Mouse (Mus musculus): ENCODE results near the gene Atp10a.

The Atp10a gene

GRCm38 (mm10) chr7:58686573-58686972, 30.6 kb downstream of the Atp10a start:
- in situ Hi-C loops (cut with MboI; ENCODE audit: low pct_unique_long_range_greater_than_20kb in 1 of 2, low sequenced_read_pairs in 2 of 2, unreplicated experiment in 1 of 2), result no loop called here

- in situ Hi-C loops (cut with MboI; ENCODE audit: low pct_unique_long_range_greater_than_20kb in 1 of 2, low sequenced_read_pairs in 2 of 2, unreplicated experiment in 1 of 2), result no loop called here
Observed at GRCm38 (mm10) chr7:58686997-58687396, 31.0 kb downstream of the Atp10a start.

DNA sequence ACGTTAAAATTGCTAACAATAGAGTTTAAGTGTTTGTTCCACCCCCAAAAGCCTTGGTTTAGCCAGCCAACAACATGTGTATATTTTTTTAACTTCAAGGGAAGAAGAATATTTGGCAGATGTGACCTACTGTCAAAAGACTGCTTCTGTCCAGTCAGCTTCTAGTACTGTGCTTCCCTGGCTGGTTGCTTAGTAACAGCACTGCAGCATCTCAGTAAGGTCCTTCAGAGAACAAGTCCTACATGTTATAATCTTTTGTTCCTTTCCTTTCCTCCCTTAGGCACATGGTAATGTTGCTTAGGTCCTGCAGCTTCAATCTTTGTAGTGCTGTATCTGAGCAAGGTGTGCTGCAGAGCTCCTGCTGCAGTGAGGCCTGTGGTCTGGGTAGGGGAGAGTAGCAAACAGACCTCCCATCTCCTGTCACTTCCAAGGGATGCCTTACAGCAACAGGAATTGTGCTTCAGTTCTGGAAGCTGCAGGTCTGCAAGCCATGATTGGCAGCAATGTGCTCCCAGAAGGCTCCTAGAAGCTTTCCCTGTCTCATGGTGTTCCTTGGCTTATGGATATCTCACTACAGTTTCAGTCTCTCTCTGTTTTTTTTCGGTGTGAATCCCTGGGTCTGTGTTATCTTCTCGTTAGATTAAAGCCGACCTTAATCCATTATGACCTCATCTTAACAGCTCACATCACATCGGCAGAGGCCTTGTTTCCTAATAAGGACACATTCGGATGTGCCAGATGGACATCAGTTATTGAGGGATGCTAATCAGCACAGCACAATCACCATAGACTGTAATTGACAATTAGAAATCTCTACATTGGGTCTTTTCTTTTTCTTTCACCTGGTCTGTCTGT, 34.3 kb downstream of the Atp10a start:
- in situ Hi-C loops (cut with MboI; ENCODE audit: low pct_unique_long_range_greater_than_20kb in 1 of 2, low sequenced_read_pairs in 2 of 2, unreplicated experiment in 1 of 2), result no loop called here

GRCm38 (mm10) chr7:58690997-58691596, 35.1 kb downstream of the Atp10a start:
- in situ Hi-C loops (cut with MboI; ENCODE audit: low pct_unique_long_range_greater_than_20kb in 1 of 2, low sequenced_read_pairs in 2 of 2, unreplicated experiment in 1 of 2), result no loop called here

DNA sequence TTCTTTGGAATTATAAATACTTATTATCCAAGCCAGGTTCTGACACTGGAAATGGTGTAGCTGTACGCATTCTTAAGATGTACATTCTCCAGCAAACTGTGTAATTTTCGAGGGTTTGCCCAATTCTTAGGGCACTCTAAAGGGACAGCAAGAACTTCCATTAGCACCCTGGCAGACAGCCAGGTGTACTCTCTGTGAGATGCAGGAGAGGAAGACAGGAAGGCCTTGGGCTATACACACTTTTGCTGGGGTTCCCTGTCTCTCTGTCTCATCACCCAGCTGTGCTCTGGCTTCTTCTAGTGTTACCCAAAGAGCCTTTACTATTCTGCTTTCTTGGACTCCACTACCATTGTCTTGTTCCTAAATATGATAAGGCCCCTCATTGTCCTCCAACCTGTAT, 36.7 kb downstream of the Atp10a start:
- in situ Hi-C loops (cut with MboI; ENCODE audit: low pct_unique_long_range_greater_than_20kb in 1 of 2, low sequenced_read_pairs in 2 of 2, unreplicated experiment in 1 of 2), result no loop called here

- in situ Hi-C loops (cut with MboI; ENCODE audit: low pct_unique_long_range_greater_than_20kb in 1 of 2, low sequenced_read_pairs in 2 of 2, unreplicated experiment in 1 of 2), result no loop called here
Observed at GRCm38 (mm10) chr7:58693342-58693741, 37.4 kb downstream of the Atp10a start.

- in situ Hi-C loops (cut with MboI; ENCODE audit: low pct_unique_long_range_greater_than_20kb in 1 of 2, low sequenced_read_pairs in 2 of 2, unreplicated experiment in 1 of 2), result no loop called here
Observed at GRCm38 (mm10) chr7:58695661-58696060, 39.7 kb downstream of the Atp10a start.

DNA sequence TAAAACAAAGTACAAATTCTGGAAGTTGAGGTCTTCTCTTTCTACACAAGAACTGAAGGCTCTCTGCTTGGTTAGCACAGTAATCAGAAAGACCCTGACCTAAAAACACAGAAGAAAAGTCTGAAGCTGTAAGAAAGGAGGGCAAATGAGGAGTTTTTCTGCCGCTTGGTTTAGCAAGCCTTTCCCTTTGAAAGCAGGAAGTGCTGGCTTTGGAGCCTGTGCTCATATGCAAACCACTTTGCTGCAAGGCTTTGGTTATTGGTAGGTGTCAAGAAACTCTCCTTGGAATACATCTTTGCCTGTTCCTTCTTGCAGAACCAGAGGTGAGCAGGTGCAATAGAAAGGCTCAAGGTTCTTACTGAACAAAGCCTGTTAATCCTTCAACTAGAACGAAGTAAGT, 41.1 kb downstream of the Atp10a start:
- in situ Hi-C loops (cut with MboI; ENCODE audit: low pct_unique_long_range_greater_than_20kb in 1 of 2, low sequenced_read_pairs in 2 of 2, unreplicated experiment in 1 of 2), result no loop called here

- in situ Hi-C loops (cut with MboI; ENCODE audit: low pct_unique_long_range_greater_than_20kb in 1 of 2, low sequenced_read_pairs in 2 of 2, unreplicated experiment in 1 of 2), result no loop called here
Observed at GRCm38 (mm10) chr7:58698738-58699442, 42.9 kb downstream of the Atp10a start.

DNA sequence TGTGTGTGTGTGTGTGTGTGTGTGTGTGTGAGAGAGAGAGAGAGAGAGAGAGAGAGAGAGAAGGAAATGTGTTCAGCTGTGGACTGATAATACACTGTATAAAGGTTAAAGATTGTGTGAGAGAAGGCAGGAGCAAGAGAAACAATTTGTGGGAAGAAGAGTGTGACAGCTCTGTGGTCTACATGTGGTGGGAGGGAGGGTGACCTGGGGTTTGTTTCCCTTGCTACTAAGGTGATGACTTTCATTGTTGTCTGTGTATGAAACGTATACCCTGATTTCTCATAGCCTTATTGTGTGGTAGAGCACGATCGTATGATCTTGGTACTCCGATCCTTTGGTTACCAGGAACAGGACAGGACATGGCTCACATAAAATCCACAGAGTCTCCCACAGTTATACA, 45.3 kb downstream of the Atp10a start:
- in situ Hi-C loops (cut with MboI; ENCODE audit: low pct_unique_long_range_greater_than_20kb in 1 of 2, low sequenced_read_pairs in 2 of 2, unreplicated experiment in 1 of 2), result no loop called here

DNA sequence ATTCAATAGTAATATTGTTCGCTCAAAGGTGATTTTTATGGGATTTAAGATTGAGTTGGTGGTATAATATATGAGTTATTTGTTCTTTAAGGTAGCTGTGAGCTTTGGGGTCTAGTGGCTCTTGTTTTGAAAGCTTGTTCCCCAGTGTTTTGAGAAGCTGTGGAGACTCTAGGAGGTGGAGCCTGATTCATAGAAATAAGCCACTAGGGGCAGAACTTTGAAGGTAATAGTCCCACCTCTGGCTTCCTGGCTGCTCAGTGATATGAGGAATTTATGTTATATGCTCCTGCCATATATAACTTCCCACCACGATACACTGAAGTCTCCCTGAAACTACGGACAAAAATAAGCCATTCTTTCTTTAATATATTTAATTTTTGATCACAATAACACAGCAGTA, 49.2 kb downstream of the Atp10a start:
- in situ Hi-C loops (cut with MboI; ENCODE audit: low pct_unique_long_range_greater_than_20kb in 1 of 2, low sequenced_read_pairs in 2 of 2, unreplicated experiment in 1 of 2), result no loop called here

GRCm38 (mm10) chr7:58709306-58709705, 53.3 kb downstream of the Atp10a start:
- in situ Hi-C loops (cut with MboI; ENCODE audit: low pct_unique_long_range_greater_than_20kb in 1 of 2, low sequenced_read_pairs in 2 of 2, unreplicated experiment in 1 of 2), result no loop called here

GRCm38 (mm10) chr7:58710312-58710711, 54.3 kb downstream of the Atp10a start:
- in situ Hi-C loops (cut with MboI; ENCODE audit: low pct_unique_long_range_greater_than_20kb in 1 of 2, low sequenced_read_pairs in 2 of 2, unreplicated experiment in 1 of 2), result no loop called here

GRCm38 (mm10) chr7:58711811-58712210, 55.8 kb downstream of the Atp10a start:
- in situ Hi-C loops (cut with MboI; ENCODE audit: low pct_unique_long_range_greater_than_20kb in 1 of 2, low sequenced_read_pairs in 2 of 2, unreplicated experiment in 1 of 2), result no loop called here

- in situ Hi-C loops (cut with MboI; ENCODE audit: low pct_unique_long_range_greater_than_20kb in 1 of 2, low sequenced_read_pairs in 2 of 2, unreplicated experiment in 1 of 2), result no loop called here
Observed at GRCm38 (mm10) chr7:58715576-58716144, 59.7 kb downstream of the Atp10a start.

DNA sequence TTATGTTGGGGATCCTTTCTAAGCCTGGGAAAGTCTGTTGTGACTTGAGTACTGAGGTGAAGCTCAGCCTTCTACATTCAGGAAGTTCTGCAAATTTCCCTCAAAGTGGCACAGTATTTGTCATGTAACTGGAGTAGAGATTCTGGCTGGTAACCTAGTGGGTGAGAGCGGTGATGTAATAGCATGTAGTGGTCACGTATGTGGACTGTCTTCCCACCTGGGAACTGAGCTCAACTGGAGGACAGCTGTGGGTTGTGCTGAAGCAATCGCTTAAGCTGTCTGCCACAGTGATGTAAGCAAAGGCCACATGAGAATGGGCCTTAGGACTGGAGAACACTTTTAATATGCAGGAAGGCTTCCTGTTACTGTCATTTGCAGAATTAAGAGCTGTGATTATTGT, 60.7 kb downstream of the Atp10a start:
- in situ Hi-C loops (cut with MboI; ENCODE audit: low pct_unique_long_range_greater_than_20kb in 1 of 2, low sequenced_read_pairs in 2 of 2, unreplicated experiment in 1 of 2), result no loop called here

GRCm38 (mm10) chr7:58718556-58718955, 62.6 kb downstream of the Atp10a start:
- in situ Hi-C loops (cut with MboI; ENCODE audit: low pct_unique_long_range_greater_than_20kb in 1 of 2, low sequenced_read_pairs in 2 of 2, unreplicated experiment in 1 of 2), result no loop called here

- in situ Hi-C loops (cut with MboI; ENCODE audit: low pct_unique_long_range_greater_than_20kb in 1 of 2, low sequenced_read_pairs in 2 of 2, unreplicated experiment in 1 of 2), result no loop called here
Observed at GRCm38 (mm10) chr7:58719218-58719938, 63.4 kb downstream of the Atp10a start.

DNA sequence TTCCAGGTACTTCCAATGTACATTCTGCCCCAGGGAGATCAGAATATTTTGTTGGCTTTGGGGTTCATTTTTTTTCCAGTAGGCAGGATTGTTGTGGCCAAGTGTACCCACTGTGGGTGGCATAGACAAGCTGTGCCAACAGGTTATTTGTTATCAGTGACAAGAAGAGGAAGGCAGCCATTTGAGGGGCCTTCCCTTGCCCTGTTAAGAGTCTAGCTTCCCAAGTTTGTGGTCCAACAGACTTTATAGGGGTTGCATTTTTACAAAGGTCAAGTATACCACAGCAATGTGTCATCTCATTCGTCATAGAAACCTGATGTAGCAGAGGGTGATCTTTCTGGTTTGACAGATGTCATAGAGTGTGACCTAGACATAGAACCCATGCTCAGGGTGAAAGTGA, 66.3 kb downstream of the Atp10a start:
- in situ Hi-C loops (cut with MboI; ENCODE audit: low pct_unique_long_range_greater_than_20kb in 1 of 2, low sequenced_read_pairs in 2 of 2, unreplicated experiment in 1 of 2), result no loop called here
